Mouse (Mus musculus): Measurements from ENCODE around the gene Adam33. TPM values are rescaled to one million over a fixed set of nuclear protein-coding genes. Genes with fewer than 3 reads are reported as not detected.
A peak's percentile ranks its signal among the peaks of the same experiment; 100 is the strongest.

Gene Adam33
- polyA plus RNA-seq, 2 experiments: 30.7 to 104 TPM

GRCm38 (mm10) chr2:131096101-131096795 is 32.6 kb upstream of the Adam33 start:
- peak; percentile 77; the same call in 1 of the 2 replicates for ATAC-seq (ENCODE audit: low FRiP score, low read depth)
- peak; percentile 75 for DNase-seq (ENCODE audit: low spot score)
- no peaks in the 10 kb centered on the region for H3K36me3 ChIP-seq (ENCODE audit: control insufficient read depth, insufficient read depth, low read length)
- H3K27me3 ChIP-seq (ENCODE audit: control insufficient read depth, insufficient read depth, low read length): no peaks in the 10 kb centered on the region
- peaks cover 9% of the 10 kb centered on the region for H3K4me1 ChIP-seq (ENCODE audit: control insufficient read depth, insufficient read depth, low read length)
- H3K27ac ChIP-seq (replicated peaks; ENCODE audit: low read depth, low read length): peak overlapping the region; percentile 67
- H3K9me3 ChIP-seq (ENCODE audit: control insufficient read depth, low read length): no peaks in the 10 kb centered on the region
- H3K9ac ChIP-seq (ENCODE audit: low read depth, low read length, severe bottlenecking): no peak overlapping the region
- 0 out of 2 replicates have a peak overlapping the region, but pooled peaks have one; percentile 2 for H3K4me3 ChIP-seq (replicated peaks; ENCODE audit: low read length)
- H3K4me2 ChIP-seq (replicated peaks; ENCODE audit: low read depth, low read length, severe bottlenecking): peak overlapping the region; percentile 36
- 7% methylated on average over 9 of the region's 9 CpGs for WGBS
- no peak for TF ChIP-seq POLR2A (IDR thresholded peaks at IDR 0.05; ENCODE audit: borderline replicate concordance, extremely low read depth, insufficient read depth, insufficient read length)

- Histone ChIP-seq H3K36me3 (ENCODE audit: control insufficient read depth, insufficient read depth, low read length) (no peaks in the 10 kb centered on the region), H3K4me2 (replicated peaks; ENCODE audit: low read depth, low read length, severe bottlenecking) (no peak overlapping the region), H3K4me1 (ENCODE audit: control insufficient read depth, insufficient read depth, low read length) (peaks cover 9% of the 10 kb centered on the region), H3K27ac (replicated peaks; ENCODE audit: low read depth, low read length) (no peak overlapping the region), H3K9ac (ENCODE audit: low read depth, low read length, severe bottlenecking) (no peak overlapping the region), H3K4me3 (replicated peaks; ENCODE audit: low read length) (no peak overlapping the region), H3K9me3 (ENCODE audit: control insufficient read depth, low read length) (no peaks in the 10 kb centered on the region), H3K27me3 (ENCODE audit: control insufficient read depth, insufficient read depth, low read length) (no peaks in the 10 kb centered on the region)
- DNase-seq (ENCODE audit: low spot score) (peak; percentile 84), ATAC-seq (ENCODE audit: low FRiP score, low read depth) (peak; percentile 39; the same call in 1 of the 2 replicates)
- 5% methylated on average over 1 of the region's 1 CpGs for WGBS
- TF ChIP-seq POLR2A (IDR thresholded peaks at IDR 0.05; ENCODE audit: borderline replicate concordance, extremely low read depth, insufficient read depth, insufficient read length): no peak
Measured at GRCm38 (mm10) chr2:131094823-131095222, 31.2 kb upstream of the Adam33 start.

- H3K4me2 ChIP-seq (replicated peaks; ENCODE audit: low read depth, low read length, severe bottlenecking): no peak overlapping the region
- peaks cover 9% of the 10 kb centered on the region for H3K4me1 ChIP-seq (ENCODE audit: control insufficient read depth, insufficient read depth, low read length)
- H3K4me3 ChIP-seq (replicated peaks; ENCODE audit: low read length): no peak overlapping the region
- H3K27me3 ChIP-seq (ENCODE audit: control insufficient read depth, insufficient read depth, low read length): no peaks in the 10 kb centered on the region
- no peak overlapping the region for H3K27ac ChIP-seq (replicated peaks; ENCODE audit: low read depth, low read length)
- DNase-seq (ENCODE audit: low spot score): no peak
- H3K9ac ChIP-seq (ENCODE audit: low read depth, low read length, severe bottlenecking): no peak overlapping the region
- H3K36me3 ChIP-seq (ENCODE audit: control insufficient read depth, insufficient read depth, low read length): no peaks in the 10 kb centered on the region
- WGBS: 88% methylated on average over 5 of the region's 5 CpGs
- H3K9me3 ChIP-seq (ENCODE audit: control insufficient read depth, low read length): no peaks in the 10 kb centered on the region
- ATAC-seq (ENCODE audit: low FRiP score, low read depth): no peak
- TF ChIP-seq POLR2A (IDR thresholded peaks at IDR 0.05; ENCODE audit: borderline replicate concordance, extremely low read depth, insufficient read depth, insufficient read length): no peak
Measured at GRCm38 (mm10) chr2:131093577-131093976, 30.0 kb upstream of the Adam33 start.

- H3K27me3 ChIP-seq (ENCODE audit: control insufficient read depth, insufficient read depth, low read length): no peaks in the 10 kb centered on the region
- WGBS: 66% methylated on average over 3 of the region's 3 CpGs
- ATAC-seq (ENCODE audit: low FRiP score, low read depth) (no peak), DNase-seq (ENCODE audit: low spot score) (no peak)
- no peaks in the 10 kb centered on the region for H3K4me1 ChIP-seq (ENCODE audit: control insufficient read depth, insufficient read depth, low read length)
- H3K36me3 ChIP-seq (ENCODE audit: control insufficient read depth, insufficient read depth, low read length): no peaks in the 10 kb centered on the region
- no peak overlapping the region for H3K4me2 ChIP-seq (replicated peaks; ENCODE audit: low read depth, low read length, severe bottlenecking)
- H3K27ac ChIP-seq (replicated peaks; ENCODE audit: low read depth, low read length): no peak overlapping the region
- TF ChIP-seq POLR2A (IDR thresholded peaks at IDR 0.05; ENCODE audit: borderline replicate concordance, extremely low read depth, insufficient read depth, insufficient read length): no peak
- no peak overlapping the region for H3K4me3 ChIP-seq (replicated peaks; ENCODE audit: low read length)
- no peaks in the 10 kb centered on the region for H3K9me3 ChIP-seq (ENCODE audit: control insufficient read depth, low read length)
- H3K9ac ChIP-seq (ENCODE audit: low read depth, low read length, severe bottlenecking): no peak overlapping the region
Measured at GRCm38 (mm10) chr2:131090852-131091251, 27.2 kb upstream of the Adam33 start.

- ATAC-seq (ENCODE audit: low FRiP score, low read depth): no peak
- Histone ChIP-seq H3K27me3 (ENCODE audit: control insufficient read depth, insufficient read depth, low read length) (no peaks in the 10 kb centered on the region), H3K4me2 (replicated peaks; ENCODE audit: low read depth, low read length, severe bottlenecking) (no peak overlapping the region), H3K4me3 (replicated peaks; ENCODE audit: low read length) (no peak overlapping the region), H3K27ac (replicated peaks; ENCODE audit: low read depth, low read length) (no peak overlapping the region), H3K4me1 (ENCODE audit: control insufficient read depth, insufficient read depth, low read length) (no peaks in the 10 kb centered on the region), H3K36me3 (ENCODE audit: control insufficient read depth, insufficient read depth, low read length) (no peaks in the 10 kb centered on the region), H3K9ac (ENCODE audit: low read depth, low read length, severe bottlenecking) (no peak overlapping the region), H3K9me3 (ENCODE audit: control insufficient read depth, low read length) (no peaks in the 10 kb centered on the region)
- no peak for TF ChIP-seq POLR2A (IDR thresholded peaks at IDR 0.05; ENCODE audit: borderline replicate concordance, extremely low read depth, insufficient read depth, insufficient read length)
- 86% methylated on average over 1 of the region's 1 CpGs for WGBS
- DNase-seq (ENCODE audit: low spot score): no peak
Measured at GRCm38 (mm10) chr2:131089634-131090033, 26.0 kb upstream of the Adam33 start.

All from limb, embryonic 14.5 days (tissue).